Mouse (Mus musculus) lung, adult 2 months (tissue): ENCODE data around the gene Tmcc3. TPM values are rescaled to one million over a fixed set of nuclear protein-coding genes. Genes with fewer than 3 reads are reported as not detected.

Experiments used
- DNase-seq: peaks from one replicate; pipeline ENCODE4 v3.0.0; 2022
- H3K4me1 ChIP-seq: fragments of 200-500 bp; 2 replicates; pipeline ENCODE4 v1.6.1; 2011; ENCODE audit warnings: low read length; ENCODE audit not compliant: control insufficient read depth, insufficient read depth
- H3K4me3 ChIP-seq: fragments of 200-500 bp; replicated peaks from 2 replicates; pipeline ENCODE3; 2011; ENCODE audit warnings: low read depth, mild to moderate bottlenecking, control low read depth, low read length; ENCODE audit errors: extremely low read depth
- CTCF ChIP-seq: fragments of 200-500 bp; IDR thresholded peaks from 2 replicates; pipeline ENCODE4 v1.5.1; 2011; ENCODE audit warnings: mild to moderate bottlenecking, low read length, control low read depth; ENCODE audit not compliant: insufficient read depth
- POLR2A ChIP-seq: fragments of 200-500 bp; IDR thresholded peaks from 2 replicates; pipeline ENCODE4 v1.6.1; 2011; ENCODE audit warnings: low read depth, mild to moderate bottlenecking, control low read depth, low read length, borderline replicate concordance; ENCODE audit errors: extremely low read depth
- WGBS: fragments of 180-500 bp; shearing (Covaris S2); methylation state at CpG from one replicate; pipeline ENCODE4 v1.1.7; 2018; 5-methylcytosine and 5-hydroxymethylcytosine counted together
- polyA plus RNA-seq: library from polyadenylated mRNA; depleted of rRNA; stranded (reverse); fragments of >200 nt; gene quantifications from 2 replicates; pipeline ENCODE4 v1.2.3, GENCODE M21; 2012

The Tmcc3 gene
- polyA plus RNA-seq, 1 experiment, result 46.8 TPM

DNA sequence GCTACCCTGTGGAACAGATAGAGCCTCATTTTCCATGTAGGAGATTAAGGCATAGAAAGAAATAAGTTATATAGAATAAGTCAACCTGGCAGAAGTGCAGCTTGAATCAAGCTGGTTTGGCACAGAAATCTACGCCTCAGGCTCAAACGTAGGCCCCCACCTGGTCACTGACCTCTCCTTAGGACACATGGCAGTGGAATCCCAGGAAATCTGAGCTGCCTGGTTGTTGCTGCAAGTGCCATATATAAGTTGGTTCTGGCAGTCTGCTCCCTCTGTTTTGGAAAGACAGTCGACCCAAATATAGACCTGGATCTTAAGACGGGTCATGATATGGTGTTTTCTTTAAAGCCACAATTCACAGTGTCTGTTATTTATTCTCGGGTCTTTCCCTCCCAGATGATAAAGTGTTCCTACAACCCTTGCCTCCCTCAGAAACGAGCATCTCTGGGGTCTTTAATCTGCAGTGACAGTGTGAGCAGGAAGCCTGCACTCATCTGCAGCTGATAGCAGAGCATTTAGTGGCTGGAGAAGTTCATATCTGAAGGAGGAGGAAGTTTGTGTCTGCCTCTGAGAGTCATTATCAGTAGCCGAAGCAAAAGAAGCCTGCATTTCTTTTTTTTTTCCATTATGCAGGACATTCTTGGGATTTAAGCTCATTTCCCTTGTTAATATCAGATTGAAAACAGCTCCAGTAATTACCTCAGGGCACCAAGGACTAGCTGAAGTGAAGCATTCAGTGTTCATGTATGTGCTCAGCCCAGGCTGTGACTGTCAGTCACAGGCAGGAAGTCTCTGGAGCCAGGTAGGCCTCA lies 253.9 kb downstream of the Tmcc3 start:
- H3K4me1 ChIP-seq, result peaks cover 16% of the 10 kb centered on the region
- TF ChIP-seq POLR2A, result no peak
- no peak for TF ChIP-seq CTCF
- H3K4me3 ChIP-seq, result no peak overlapping the region
- WGBS, result 45% methylated on average over 7 of the region's 7 CpGs
- no peak for DNase-seq

DNA sequence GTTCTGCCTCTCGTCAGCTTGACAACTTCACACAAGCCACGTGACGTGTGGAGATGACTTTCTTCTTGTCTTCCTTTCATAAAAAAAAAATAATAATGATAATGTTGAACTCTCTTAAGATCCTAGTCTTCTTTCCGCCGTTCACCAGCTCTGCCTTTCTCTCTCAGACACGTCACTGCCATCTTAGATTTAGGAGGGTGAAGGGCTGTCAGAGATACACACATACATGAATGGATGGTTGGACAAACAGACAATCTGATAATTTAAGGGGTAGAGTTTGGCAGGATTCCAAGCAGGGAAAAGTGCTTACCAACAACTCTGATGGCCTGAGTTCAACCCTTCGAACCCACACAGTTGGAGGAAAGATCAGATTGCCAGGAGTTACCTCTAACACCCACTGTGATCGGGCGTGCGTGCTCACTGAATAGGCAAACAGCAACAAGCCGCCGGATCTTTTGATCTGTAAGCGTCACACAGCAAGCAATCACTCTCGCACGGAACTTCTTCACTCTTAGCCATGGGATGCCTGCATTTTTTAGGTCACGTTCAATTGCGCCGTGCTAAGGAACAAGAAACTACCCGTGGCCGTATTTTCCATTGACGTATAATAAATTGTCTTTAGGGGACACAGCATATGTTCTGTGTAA lies 254.6 kb downstream of the Tmcc3 start:
- DNase-seq, result no peak
- H3K4me1 ChIP-seq, result peaks cover 16% of the 10 kb centered on the region
- TF ChIP-seq CTCF, result no peak
- no peak for TF ChIP-seq POLR2A
- H3K4me3 ChIP-seq, result no peak overlapping the region
- WGBS, result 78% methylated on average over 21 of the region's 21 CpGs

DNA sequence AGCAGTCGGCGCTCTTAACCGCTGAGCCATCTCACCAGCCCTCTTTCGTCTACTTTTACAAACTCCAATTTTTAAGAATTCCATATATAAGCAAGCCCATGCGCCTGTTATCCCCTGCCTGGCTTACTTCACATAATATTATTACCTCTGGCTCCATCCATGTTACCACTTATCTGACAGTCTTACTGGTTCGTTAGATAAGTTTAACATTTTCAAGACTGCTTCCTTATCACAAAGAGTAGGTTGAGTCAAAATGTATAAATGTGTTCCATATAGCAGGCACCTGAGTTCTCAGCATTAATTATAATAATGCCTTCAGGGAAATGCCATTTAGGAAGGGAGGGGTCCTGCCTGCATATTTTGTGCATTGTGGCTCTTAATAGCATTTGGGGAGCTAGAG lies 255.5 kb downstream of the Tmcc3 start:
- no peak for DNase-seq
- WGBS, result 95% methylated on average over 6 of the region's 6 CpGs

DNA sequence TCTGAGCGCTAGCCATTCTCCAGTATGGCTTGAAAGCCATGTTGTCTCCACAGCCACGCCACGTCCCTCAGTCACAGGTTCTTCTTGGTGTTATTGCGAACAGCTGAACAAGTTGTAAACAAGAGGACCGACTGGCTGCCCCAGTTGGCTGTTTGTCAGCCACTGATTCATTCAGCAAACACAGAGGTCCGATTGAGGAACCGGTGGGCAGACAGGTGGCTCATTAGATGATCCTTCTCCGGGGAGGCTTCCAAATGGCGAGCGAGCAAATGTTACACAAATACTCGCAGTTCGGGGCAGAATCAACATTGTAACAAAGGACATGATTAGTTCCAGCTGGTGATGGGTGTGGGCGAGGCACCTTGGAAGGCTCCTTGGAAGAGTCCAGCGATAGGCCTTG lies 256.2 kb downstream of the Tmcc3 start:
- peaks cover 25% of the 10 kb centered on the region for H3K4me1 ChIP-seq
- no peak overlapping the region for H3K4me3 ChIP-seq
- no peak for TF ChIP-seq POLR2A
- TF ChIP-seq CTCF, result no peak
- DNase-seq, result no peak
- 45% methylated on average over 14 of the region's 14 CpGs for WGBS

More for the DNA sequence above, 255.5 kb downstream of the Tmcc3 start:
- TF ChIP-seq POLR2A (no peak), CTCF (no peak)
- Histone ChIP-seq H3K4me1 (peaks cover 19% of the 10 kb centered on the region), H3K4me3 (no peak overlapping the region)

DNA sequence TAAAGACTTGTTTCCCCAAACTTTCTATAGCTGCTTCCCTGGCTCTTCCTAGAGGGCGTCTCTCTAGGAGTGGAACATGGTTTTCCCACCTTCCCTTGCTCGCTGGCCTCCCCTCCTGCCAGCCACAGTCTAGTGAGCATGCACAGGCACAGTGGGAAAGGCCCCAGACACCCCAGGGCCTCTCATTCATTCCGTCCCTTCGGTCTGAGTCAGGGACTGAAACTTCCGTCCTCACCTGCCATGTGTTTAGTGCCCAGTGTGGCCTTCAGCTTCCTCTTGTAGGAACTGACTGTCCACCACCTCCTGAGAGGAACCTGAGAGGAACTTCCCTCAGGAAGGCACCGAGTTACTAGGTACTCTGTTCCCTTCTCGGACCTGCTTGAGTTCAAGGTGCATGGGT lies 257.1 kb downstream of the Tmcc3 start:
- Histone ChIP-seq H3K4me1 (peaks cover 29% of the 10 kb centered on the region), H3K4me3 (no peak overlapping the region)
- no peak for DNase-seq
- TF ChIP-seq POLR2A (no peak), CTCF (no peak)
- WGBS, result 77% methylated on average over 7 of the region's 7 CpGs

DNA sequence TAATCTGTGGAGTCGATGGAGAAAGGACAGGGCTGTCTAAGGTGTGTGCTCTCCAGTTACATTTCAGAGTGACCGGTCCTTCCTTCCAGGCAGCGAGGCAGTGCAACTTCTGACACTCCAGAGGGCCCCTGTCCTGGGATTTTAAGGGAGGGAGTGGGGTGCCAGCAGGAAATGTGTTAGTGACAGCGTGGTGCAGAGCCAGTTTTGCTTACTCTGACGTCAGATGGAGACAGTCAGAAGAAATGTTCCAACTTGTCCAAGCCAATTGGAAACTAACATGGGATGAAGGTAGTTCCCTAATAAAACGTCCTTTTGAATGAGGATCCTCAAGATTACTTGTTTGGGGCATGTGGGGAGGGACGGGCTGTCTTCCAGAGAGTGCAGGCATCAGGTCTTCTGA lies 258.0 kb downstream of the Tmcc3 start:
- H3K4me3 ChIP-seq, result no peak overlapping the region
- TF ChIP-seq CTCF, result no peak
- TF ChIP-seq POLR2A, result no peak
- WGBS, result 43% methylated on average over 7 of the region's 7 CpGs
- peaks cover 35% of the 10 kb centered on the region for H3K4me1 ChIP-seq
- no peak for DNase-seq

DNA sequence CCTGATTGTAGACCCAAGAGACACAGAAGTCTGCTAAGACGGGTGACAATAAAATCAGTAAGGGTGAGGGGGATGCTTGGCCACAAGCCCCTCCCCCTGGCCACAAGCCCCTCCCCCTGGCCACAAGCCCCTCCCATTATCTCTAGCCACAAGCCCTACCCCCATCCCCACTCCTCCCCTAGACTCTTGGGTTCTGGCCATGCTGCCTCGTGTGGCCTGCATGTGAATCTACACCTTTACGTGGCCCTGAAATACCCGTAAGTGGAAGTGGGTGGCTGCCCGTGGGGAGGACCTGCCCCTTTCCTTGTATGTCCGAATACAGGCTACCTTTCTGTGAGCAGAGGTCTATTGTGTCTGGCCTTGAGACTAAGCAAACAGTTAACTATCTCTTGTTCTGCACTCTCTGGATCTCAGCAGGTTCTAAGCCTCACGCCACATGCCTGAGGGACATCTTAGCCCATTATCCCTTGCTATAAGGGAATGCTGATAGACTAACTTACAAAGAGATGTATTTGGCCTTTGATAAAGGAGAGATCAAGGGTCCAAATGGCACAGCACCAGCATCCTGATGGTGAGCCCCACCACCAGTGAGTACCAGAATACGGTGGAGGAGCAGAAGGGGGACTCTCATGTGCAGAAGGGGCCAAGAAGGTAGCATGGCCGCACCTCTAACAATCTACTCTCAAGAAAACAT lies 260.3 kb downstream of the Tmcc3 start:
- 77% methylated on average over 9 of the region's 9 CpGs for WGBS
- DNase-seq, result no peak
- Histone ChIP-seq H3K4me3 (no peak overlapping the region), H3K4me1 (peaks cover 54% of the 10 kb centered on the region)
- TF ChIP-seq POLR2A (no peak), CTCF (no peak)

DNA sequence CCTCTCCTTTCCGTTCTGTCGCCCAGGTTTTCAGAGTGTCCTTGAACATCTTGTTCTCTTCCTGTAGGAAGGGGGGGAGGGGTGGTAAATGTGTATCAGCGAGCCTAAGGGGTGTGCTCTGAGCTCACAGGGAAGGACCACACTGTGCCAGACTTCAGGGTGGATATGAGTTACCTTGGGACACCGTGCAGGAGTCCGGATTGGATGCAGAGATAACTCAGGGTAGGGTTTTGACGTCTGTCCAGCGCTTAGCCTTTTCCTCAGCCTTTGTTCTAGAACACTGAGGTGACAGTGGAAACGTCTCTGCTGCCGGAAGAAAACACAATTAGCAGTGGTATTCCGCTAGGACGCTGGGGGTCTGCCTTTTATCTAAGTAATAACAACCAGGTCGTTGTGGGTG lies 261.0 kb downstream of the Tmcc3 start:
- DNase-seq, result no peak

GRCm38 (mm10) chr10:94574451-94575333 lies 262.9 kb downstream of the Tmcc3 start:
- Histone ChIP-seq H3K4me3 (no peak overlapping the region), H3K4me1 (peaks cover 44% of the 10 kb centered on the region)
- TF ChIP-seq CTCF, result no peak
- no peak for TF ChIP-seq POLR2A
- WGBS, result 40% methylated on average over 13 of the region's 13 CpGs
- peak; percentile 80 for DNase-seq

More for the DNA sequence above, 261.0 kb downstream of the Tmcc3 start:
- no peak for TF ChIP-seq CTCF
- TF ChIP-seq POLR2A, result no peak
- Histone ChIP-seq H3K4me3 (no peak overlapping the region), H3K4me1 (peaks cover 53% of the 10 kb centered on the region)
- 32% methylated on average over 12 of the region's 12 CpGs for WGBS
